Mouse (Mus musculus) liver, embryonic 16.5 days (tissue): ENCODE data around the gene Cir1. TPM values are rescaled to one million over a fixed set of nuclear protein-coding genes. Genes with fewer than 3 reads are reported as not detected.

Experiments used
- ATAC-seq: fragments of 200-750 bp; cut with Nextera tagmentation; 2 replicates; pipeline ENCODE4 v1.8.0; 2017; ENCODE audit warnings: low read depth, mild to moderate bottlenecking, moderate number of reproducible peaks, moderate library complexity
- H3K27ac ChIP-seq: fragments of 300-500 bp; sonication (generic); 2 replicates; pipeline ENCODE4 v1.5.1; 2014; ENCODE audit warnings: mild to moderate bottlenecking, low read length
- H3K27me3 ChIP-seq: fragments of 300-500 bp; sonication (generic); 2 replicates; pipeline ENCODE4 v1.6.1; 2014; ENCODE audit warnings: low read depth, low read length, mixed read lengths; ENCODE audit not compliant: control insufficient read depth, insufficient read depth
- H3K36me3 ChIP-seq: fragments of 300-500 bp; sonication (generic); 2 replicates; pipeline ENCODE4 v1.6.1; 2014; ENCODE audit warnings: mild to moderate bottlenecking; ENCODE audit not compliant: control insufficient read depth, insufficient read depth
- H3K4me1 ChIP-seq: fragments of 300-500 bp; sonication (generic); 2 replicates; pipeline ENCODE4 v1.6.1; 2014; ENCODE audit warnings: low read depth, low read length, mixed read lengths; ENCODE audit not compliant: control insufficient read depth
- H3K4me2 ChIP-seq: fragments of 300-500 bp; sonication (generic); 2 replicates; pipeline ENCODE4 v1.6.1; 2014; ENCODE audit warnings: low read depth, low read length, mixed read lengths
- H3K4me3 ChIP-seq: fragments of 300-500 bp; sonication (generic); 2 replicates; pipeline ENCODE4 v1.5.1; 2014; ENCODE audit warnings: low read depth, mild to moderate bottlenecking, low read length
- H3K9ac ChIP-seq: fragments of 300-500 bp; sonication (generic); 2 replicates; pipeline ENCODE4 v1.6.1; 2014; ENCODE audit warnings: low read depth, low read length
- H3K9me3 ChIP-seq: fragments of 300-500 bp; sonication (generic); replicated peaks from 2 replicates; pipeline ENCODE4 v1.6.1; 2016; ENCODE audit warnings: low read length; ENCODE audit not compliant: control insufficient read depth
- WGBS: fragments of 180-500 bp; shearing (Covaris S2); extraction: QIAGEN DNeasy Blood & Tissue Kit; methylation state at CpG from one replicate; pipeline ENCODE4 v1.1.7; 2014; ENCODE audit not compliant: insufficient replicate concordance; 5-methylcytosine and 5-hydroxymethylcytosine counted together
- polyA plus RNA-seq: library from polyadenylated mRNA; unstranded; fragments of >200 nt; fragmentation: Nextera tagmentation; extraction: Ambion mirVana; gene quantifications from 2 replicates; pipeline ENCODE4 v1.2.1, GENCODE M21; 2015

The Cir1 gene
- polyA plus RNA-seq, 1 experiment from 2014 or later = 20.3 TPM

GRCm38 (mm10) chr2:73277709-73278075 is 34.8 kb downstream of the Cir1 start:
- ATAC-seq = no peak
- Histone ChIP-seq H3K4me2 (no peak overlapping the region), H3K27me3 (peaks cover 88% of the 10 kb centered on the region), H3K9ac (no peak overlapping the region), H3K9me3 (no peaks in the 10 kb centered on the region), H3K36me3 (no peaks in the 10 kb centered on the region), H3K4me1 (peaks cover 39% of the 10 kb centered on the region), H3K27ac (no peak overlapping the region), H3K4me3 (no peak overlapping the region)
- 3% methylated on average over 18 of the region's 18 CpGs for WGBS

GRCm38 (mm10) chr2:73277021-73277708 is 35.3 kb downstream of the Cir1 start:
- Histone ChIP-seq H3K9me3 (no peaks in the 10 kb centered on the region), H3K4me2 (no peak overlapping the region), H3K36me3 (no peaks in the 10 kb centered on the region), H3K9ac (no peak overlapping the region), H3K4me1 (peaks cover 41% of the 10 kb centered on the region), H3K27ac (no peak overlapping the region), H3K27me3 (peaks cover 92% of the 10 kb centered on the region), H3K4me3 (no peak overlapping the region)
- no peak for ATAC-seq
- 2% methylated on average over 38 of the region's 38 CpGs for WGBS

- no peak overlapping the region for H3K9ac ChIP-seq
- no peak for ATAC-seq
- H3K4me3 ChIP-seq = no peak overlapping the region
- peaks cover 45% of the 10 kb centered on the region for H3K4me1 ChIP-seq
- under 1% methylated on average over 6 of the region's 6 CpGs for whole genome bisulfite sequencing
- H3K9me3 ChIP-seq = no peaks in the 10 kb centered on the region
- H3K27ac ChIP-seq = no peak overlapping the region
- no peak overlapping the region for H3K4me2 ChIP-seq
- no peaks in the 10 kb centered on the region for H3K36me3 ChIP-seq
- peaks cover 92% of the 10 kb centered on the region for H3K27me3 ChIP-seq
Observed at GRCm38 (mm10) chr2:73276141-73276571, 36.3 kb downstream of the Cir1 start.

- H3K9me3 ChIP-seq = no peaks in the 10 kb centered on the region
- H3K27ac ChIP-seq = no peak overlapping the region
- H3K4me2 ChIP-seq = no peak overlapping the region
- peaks cover 42% of the 10 kb centered on the region for H3K4me1 ChIP-seq
- no peaks in the 10 kb centered on the region for H3K36me3 ChIP-seq
- WGBS = 11% methylated on average over 8 of the region's 8 CpGs
- H3K9ac ChIP-seq = no peak overlapping the region
- ATAC-seq = no peak
- H3K4me3 ChIP-seq = no peak overlapping the region
- H3K27me3 ChIP-seq = peaks cover 92% of the 10 kb centered on the region
Observed at GRCm38 (mm10) chr2:73275261-73276040, 37.0 kb downstream of the Cir1 start.

GRCm38 (mm10) chr2:73274119-73274920 is 38.2 kb downstream of the Cir1 start:
- under 1% methylated on average over 87 of the region's 88 CpGs for WGBS
- peaks cover 39% of the 10 kb centered on the region for H3K4me1 ChIP-seq
- ATAC-seq = no peak
- peak overlapping the region; percentile 48 for H3K4me3 ChIP-seq
- peak overlapping the region; percentile 64 for H3K4me2 ChIP-seq
- peaks cover 93% of the 10 kb centered on the region for H3K27me3 ChIP-seq
- no peak overlapping the region for H3K27ac ChIP-seq
- no peaks in the 10 kb centered on the region for H3K9me3 ChIP-seq
- H3K9ac ChIP-seq = no peak overlapping the region
- no peaks in the 10 kb centered on the region for H3K36me3 ChIP-seq

GRCm38 (mm10) chr2:73273249-73274118 is 39.0 kb downstream of the Cir1 start:
- ATAC-seq = peak; percentile 17; the same call in 1 of the 2 replicates
- Histone ChIP-seq H3K27ac (no peak overlapping the region), H3K9ac (no peak overlapping the region), H3K27me3 (peaks cover 93% of the 10 kb centered on the region), H3K4me1 (peaks cover 32% of the 10 kb centered on the region), H3K9me3 (no peaks in the 10 kb centered on the region), H3K4me3 (peak overlapping the region; percentile 48), H3K4me2 (peak overlapping the region; percentile 64), H3K36me3 (no peaks in the 10 kb centered on the region)
- WGBS = under 1% methylated on average over 108 of the region's 110 CpGs

- H3K36me3 ChIP-seq = no peaks in the 10 kb centered on the region
- H3K4me3 ChIP-seq = peak overlapping the region; percentile 48
- H3K4me1 ChIP-seq = peaks cover 31% of the 10 kb centered on the region
- peaks cover 93% of the 10 kb centered on the region for H3K27me3 ChIP-seq
- ATAC-seq = no peak
- no peak overlapping the region for H3K27ac ChIP-seq
- no peaks in the 10 kb centered on the region for H3K9me3 ChIP-seq
- WGBS = 1% methylated on average over 53 of the region's 55 CpGs
- H3K9ac ChIP-seq = no peak overlapping the region
- H3K4me2 ChIP-seq = peak overlapping the region; percentile 64
Observed at GRCm38 (mm10) chr2:73272351-73273248, 39.9 kb downstream of the Cir1 start.
